Mouse (Mus musculus) kidney, embryonic 14.5 days (tissue): ENCODE measurements around the gene Nos1. TPM values are rescaled to one million over a fixed set of nuclear protein-coding genes. Genes with fewer than 3 reads are reported as not detected.

Experiments
- ATAC-seq: fragments of 200-750 bp; cut with Nextera tagmentation; 2 replicates; pipeline ENCODE4 v1.8.0; 2017; ENCODE audit warnings: moderate number of reproducible peaks, mild to moderate bottlenecking, moderate TSS enrichment, moderate library complexity; ENCODE audit not compliant: low FRiP score, low TSS enrichment
- H3K27ac ChIP-seq: fragments of 300-500 bp; sonication (generic); 2 replicates; pipeline ENCODE4 v1.5.1; 2014; ENCODE audit warnings: low read depth, mild to moderate bottlenecking, low read length, moderate library complexity, mixed read lengths
- H3K27me3 ChIP-seq: fragments of 300-500 bp; sonication (generic); 2 replicates; pipeline ENCODE4 v1.6.1; 2014; ENCODE audit warnings: mild to moderate bottlenecking, low read length; ENCODE audit not compliant: control insufficient read depth, insufficient read depth
- H3K36me3 ChIP-seq: fragments of 300-500 bp; sonication (generic); 2 replicates; pipeline ENCODE4 v1.6.1; 2014; ENCODE audit warnings: low read length, mixed read lengths; ENCODE audit not compliant: control insufficient read depth, insufficient read depth
- H3K4me1 ChIP-seq: fragments of 300-500 bp; sonication (generic); 2 replicates; pipeline ENCODE4 v1.6.1; 2014; ENCODE audit warnings: low read length, mixed read lengths; ENCODE audit not compliant: control insufficient read depth, insufficient read depth
- H3K4me2 ChIP-seq: fragments of 300-500 bp; sonication (generic); replicated peaks from 2 replicates; pipeline ENCODE4 v1.6.1; 2014; ENCODE audit warnings: low read depth, mild to moderate bottlenecking, low read length
- H3K4me3 ChIP-seq: fragments of 300-500 bp; sonication (generic); 2 replicates; pipeline ENCODE4 v1.5.1; 2014; ENCODE audit warnings: mild to moderate bottlenecking, low read length
- H3K9ac ChIP-seq: fragments of 300-500 bp; sonication (generic); 2 replicates; pipeline ENCODE4 v1.6.1; 2014; ENCODE audit warnings: low read depth, mild to moderate bottlenecking, low read length, moderate library complexity
- H3K9me3 ChIP-seq: fragments of 300-500 bp; sonication (generic); 2 replicates; pipeline ENCODE4 v1.6.1; 2016; ENCODE audit warnings: low read length; ENCODE audit not compliant: control insufficient read depth
- WGBS: fragments of 180-500 bp; shearing (Covaris S2); extraction: QIAGEN DNeasy Blood & Tissue Kit; methylation state at CpG from one replicate; pipeline ENCODE4 v1.1.7; 2014; 5-methylcytosine and 5-hydroxymethylcytosine counted together
- polyA plus RNA-seq: library from polyadenylated mRNA; unstranded; fragments of >200 nt; fragmentation: Nextera tagmentation; extraction: Ambion mirVana; gene quantifications from 2 replicates; pipeline ENCODE4 v1.2.1, GENCODE M21; 2014

The Nos1 gene
- polyA plus RNA-seq, 1 experiment from 2014 or later = 0.96 TPM

GRCm38 (mm10) chr5:117941552-117941951, 160.7 kb downstream of the Nos1 start:
- ATAC-seq = no peak
- no peak overlapping the region for H3K9ac ChIP-seq

DNA sequence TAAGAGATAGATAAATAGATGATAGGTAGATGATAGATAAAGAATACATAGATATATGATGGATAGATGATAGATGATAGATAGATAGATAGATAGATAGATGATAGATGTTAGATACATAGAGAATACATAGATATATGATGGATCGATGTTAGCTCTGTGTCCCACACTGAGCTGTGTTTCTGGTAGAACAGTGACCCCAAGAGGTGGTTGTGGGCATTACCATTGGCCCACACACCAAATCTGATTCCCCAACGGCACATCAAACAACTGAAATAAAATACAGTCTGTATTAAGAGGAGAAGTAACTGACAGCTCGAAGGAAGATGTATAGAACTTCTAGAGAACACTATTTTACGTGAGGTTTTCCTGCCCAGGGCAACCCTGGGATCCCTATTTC, 165.8 kb downstream of the Nos1 start:
- Histone ChIP-seq H3K4me1 (no peaks in the 10 kb centered on the region), H3K27me3 (no peaks in the 10 kb centered on the region), H3K4me3 (no peak overlapping the region), H3K9ac (no peak overlapping the region), H3K27ac (no peak overlapping the region), H3K9me3 (no peaks in the 10 kb centered on the region), H3K36me3 (no peaks in the 10 kb centered on the region), H3K4me2 (no peak overlapping the region)
- no peak for ATAC-seq
- 28% methylated on average over 4 of the region's 4 CpGs for WGBS

More at GRCm38 (mm10) chr5:117941552-117941951, 160.7 kb downstream of the Nos1 start:
- no peak overlapping the region for H3K4me2 ChIP-seq
- no peak overlapping the region for H3K4me3 ChIP-seq
- WGBS = 76% methylated on average over 3 of the region's 3 CpGs
- no peaks in the 10 kb centered on the region for H3K36me3 ChIP-seq
- H3K27ac ChIP-seq = no peak overlapping the region
- H3K27me3 ChIP-seq = no peaks in the 10 kb centered on the region
- H3K4me1 ChIP-seq = no peaks in the 10 kb centered on the region
- no peaks in the 10 kb centered on the region for H3K9me3 ChIP-seq

DNA sequence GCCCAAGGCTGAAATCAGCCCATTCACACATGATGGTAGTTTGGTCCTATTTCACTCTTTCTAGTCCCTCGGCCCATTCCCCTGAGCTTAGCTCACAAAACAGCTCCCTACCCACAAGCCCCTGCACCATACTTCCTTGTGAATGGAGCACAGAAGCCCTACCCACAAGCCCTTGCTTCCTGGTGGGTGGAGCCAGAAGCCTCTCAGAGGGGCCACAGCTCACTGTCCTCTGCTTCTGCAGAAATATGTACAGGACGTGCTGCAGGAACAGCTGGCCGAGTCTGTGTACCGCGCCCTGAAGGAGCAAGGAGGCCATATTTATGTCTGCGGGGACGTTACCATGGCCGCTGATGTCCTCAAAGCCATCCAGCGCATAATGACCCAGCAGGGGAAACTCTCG, 168.6 kb downstream of the Nos1 start:
- ATAC-seq = no peak
- 83% methylated on average over 10 of the region's 10 CpGs for WGBS
- no peaks in the 10 kb centered on the region for H3K9me3 ChIP-seq

DNA sequence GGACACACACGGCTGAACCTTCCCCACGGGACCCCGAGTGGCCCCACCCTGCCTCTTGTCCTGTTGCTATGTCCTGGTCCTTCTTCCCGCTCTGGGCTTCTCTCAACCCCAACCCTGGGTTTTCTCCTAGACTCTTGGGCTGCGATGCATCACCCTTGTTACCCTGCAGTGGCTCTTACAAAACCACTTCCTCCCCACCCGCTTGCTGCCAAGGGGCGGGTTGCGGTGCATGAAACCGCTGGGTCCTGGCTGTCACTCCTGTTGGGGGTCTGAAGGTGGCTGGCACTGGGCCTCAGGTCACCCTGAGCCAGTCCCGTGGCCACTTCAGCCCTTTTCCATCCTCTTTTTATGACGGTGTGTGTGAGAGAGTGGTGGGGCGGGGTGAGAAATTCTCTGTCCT, 173.1 kb downstream of the Nos1 start:
- no peak overlapping the region for H3K4me3 ChIP-seq
- H3K9me3 ChIP-seq = no peaks in the 10 kb centered on the region
- H3K36me3 ChIP-seq = no peaks in the 10 kb centered on the region
- no peak overlapping the region for H3K4me2 ChIP-seq
- WGBS = 83% methylated on average over 12 of the region's 12 CpGs
- no peak overlapping the region for H3K27ac ChIP-seq
- H3K9ac ChIP-seq = no peak overlapping the region
- ATAC-seq = no peak
- 0 out of 2 replicates have a peak, but pooled peaks cover 3% of the 10 kb centered on the region for H3K4me1 ChIP-seq
- H3K27me3 ChIP-seq = no peaks in the 10 kb centered on the region

More for the DNA sequence above, 168.6 kb downstream of the Nos1 start:
- H3K4me1 ChIP-seq = no peaks in the 10 kb centered on the region
- H3K4me2 ChIP-seq = no peak overlapping the region
- H3K27me3 ChIP-seq = no peaks in the 10 kb centered on the region
- no peak overlapping the region for H3K9ac ChIP-seq
- no peak overlapping the region for H3K27ac ChIP-seq
- no peak overlapping the region for H3K4me3 ChIP-seq
- no peaks in the 10 kb centered on the region for H3K36me3 ChIP-seq

DNA sequence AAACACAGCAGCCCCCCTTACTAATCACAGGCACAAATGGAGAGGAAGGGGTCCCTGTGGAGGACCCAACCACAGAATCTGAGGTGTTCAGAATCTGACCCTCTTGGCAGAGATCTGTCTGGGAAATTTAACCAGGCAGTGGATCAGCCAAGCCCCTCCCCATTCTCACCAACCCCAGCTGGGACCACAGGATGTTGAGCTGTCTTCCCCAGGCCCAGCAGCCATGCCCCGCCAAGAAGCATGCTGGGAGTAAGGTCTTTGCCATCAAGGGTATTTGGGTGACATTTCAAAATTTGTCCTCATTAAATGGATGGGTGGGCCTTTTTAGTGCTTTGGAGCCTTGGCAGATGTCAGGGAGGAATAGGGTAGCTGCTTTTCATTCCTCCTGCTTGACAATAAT, 173.6 kb downstream of the Nos1 start:
- 0 out of 2 replicates have a peak, but pooled peaks cover 3% of the 10 kb centered on the region for H3K4me1 ChIP-seq
- no peaks in the 10 kb centered on the region for H3K27me3 ChIP-seq
- no peak overlapping the region for H3K4me3 ChIP-seq
- H3K4me2 ChIP-seq = no peak overlapping the region
- H3K36me3 ChIP-seq = no peaks in the 10 kb centered on the region
- no peak for ATAC-seq
- H3K27ac ChIP-seq = no peak overlapping the region
- H3K9me3 ChIP-seq = no peaks in the 10 kb centered on the region
- 73% methylated on average over 1 of the region's 1 CpGs for WGBS
- no peak overlapping the region for H3K9ac ChIP-seq

GRCm38 (mm10) chr5:117955675-117956420, 175.0 kb downstream of the Nos1 start:
- no peaks in the 10 kb centered on the region for H3K9me3 ChIP-seq
- no peak overlapping the region for H3K9ac ChIP-seq
- H3K27me3 ChIP-seq = no peaks in the 10 kb centered on the region
- 25% methylated on average over 10 of the region's 10 CpGs for WGBS
- ATAC-seq = no peak
- H3K27ac ChIP-seq = no peak overlapping the region
- no peak overlapping the region for H3K4me3 ChIP-seq
- H3K4me2 ChIP-seq = no peak overlapping the region
- H3K36me3 ChIP-seq = no peaks in the 10 kb centered on the region
- H3K4me1 ChIP-seq = 0 out of 2 replicates have a peak, but pooled peaks cover 3% of the 10 kb centered on the region

DNA sequence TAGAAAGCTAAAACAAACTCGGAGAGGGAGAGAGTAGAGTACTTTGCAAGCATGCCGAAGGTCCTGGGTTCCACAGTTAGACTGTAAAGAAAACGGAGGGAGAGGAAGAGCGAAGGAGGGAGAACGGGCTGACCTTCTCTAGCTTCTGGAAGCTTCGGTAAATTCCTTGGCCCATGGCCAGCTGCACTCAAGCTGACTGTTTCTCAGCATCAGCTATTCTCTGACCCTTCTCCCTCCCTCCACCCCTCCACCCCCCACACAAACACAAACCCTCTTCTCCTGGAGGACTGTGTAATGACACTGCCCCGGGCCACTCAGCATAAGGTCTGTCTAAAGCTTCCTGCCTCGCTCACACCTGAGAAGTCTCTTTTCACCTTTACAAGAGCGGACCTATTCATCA, 183.9 kb downstream of the Nos1 start:
- Histone ChIP-seq H3K9ac (no peak overlapping the region), H3K4me3 (no peak overlapping the region), H3K27ac (no peak overlapping the region), H3K9me3 (no peaks in the 10 kb centered on the region), H3K4me1 (peaks cover 19% of the 10 kb centered on the region; the same call in 1 of the 2 replicates), H3K36me3 (no peaks in the 10 kb centered on the region), H3K27me3 (no peaks in the 10 kb centered on the region), H3K4me2 (no peak overlapping the region)
- 33% methylated on average over 9 of the region's 9 CpGs for WGBS
- no peak for ATAC-seq

DNA sequence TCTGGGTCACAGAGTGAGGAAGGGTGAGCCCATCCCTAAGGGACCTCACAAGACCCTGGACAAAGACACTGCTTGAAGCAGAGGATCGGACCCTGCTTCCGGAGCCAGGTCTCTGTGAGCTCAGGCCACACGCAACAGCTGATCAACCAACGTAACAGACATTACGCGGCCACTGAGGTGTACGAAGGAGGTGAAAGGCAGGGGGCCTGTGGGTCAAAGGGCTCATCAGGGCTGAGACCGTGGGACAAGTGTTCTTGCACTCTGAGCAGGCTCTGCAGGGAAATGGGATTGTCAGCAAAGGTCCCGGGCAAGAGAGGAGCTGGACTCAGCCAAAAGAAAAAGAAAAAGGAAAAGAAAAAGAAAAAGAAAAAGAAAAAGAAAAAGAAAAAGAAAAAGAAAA, 186.1 kb downstream of the Nos1 start:
- 47% methylated on average over 9 of the region's 9 CpGs for WGBS
- no peaks in the 10 kb centered on the region for H3K9me3 ChIP-seq
- no peak overlapping the region for H3K9ac ChIP-seq
- no peaks in the 10 kb centered on the region for H3K36me3 ChIP-seq
- H3K4me1 ChIP-seq = peaks cover 19% of the 10 kb centered on the region; the same call in 1 of the 2 replicates
- H3K4me3 ChIP-seq = no peak overlapping the region
- ATAC-seq = no peak
- H3K27me3 ChIP-seq = no peaks in the 10 kb centered on the region
- no peak overlapping the region for H3K4me2 ChIP-seq
- H3K27ac ChIP-seq = peak overlapping the region; percentile 39; the same call in 1 of the 2 replicates

GRCm38 (mm10) chr5:117967659-117968069, 186.8 kb downstream of the Nos1 start:
- H3K27ac ChIP-seq = no peak overlapping the region
- no peaks in the 10 kb centered on the region for H3K27me3 ChIP-seq
- no peak overlapping the region for H3K9ac ChIP-seq
- no peak overlapping the region for H3K4me3 ChIP-seq
- no peaks in the 10 kb centered on the region for H3K9me3 ChIP-seq
- no peaks in the 10 kb centered on the region for H3K36me3 ChIP-seq
- no peak overlapping the region for H3K4me2 ChIP-seq
- 31% methylated on average over 4 of the region's 4 CpGs for WGBS
- H3K4me1 ChIP-seq = peaks cover 19% of the 10 kb centered on the region; the same call in 1 of the 2 replicates
- ATAC-seq = peak; percentile 77
